Mouse (Mus musculus) neural tube, embryonic 14.5 days (tissue): ENCODE measurements around the gene Hipk1. TPM values are rescaled to one million over a fixed set of nuclear protein-coding genes. Genes with fewer than 3 reads are reported as not detected.

ENCODE experiments used
- ATAC-seq: fragments of 200-750 bp; cut with Nextera tagmentation; 2 replicates; pipeline ENCODE4 v1.8.0; 2017; ENCODE audit warnings: low read depth, mild to moderate bottlenecking, moderate TSS enrichment, moderate library complexity
- H3K27ac ChIP-seq: fragments of 300-500 bp; sonication (generic); 2 replicates; pipeline ENCODE4 v1.5.1; 2014; ENCODE audit warnings: low read depth, mild to moderate bottlenecking, control low read depth, low read length, moderate library complexity, mixed read lengths
- H3K27me3 ChIP-seq: fragments of 300-500 bp; sonication (generic); 2 replicates; pipeline ENCODE4 v1.6.1; 2014; ENCODE audit warnings: low read length; ENCODE audit not compliant: control insufficient read depth, insufficient read depth
- H3K36me3 ChIP-seq: fragments of 300-500 bp; sonication (generic); 2 replicates; pipeline ENCODE4 v1.6.1; 2014; ENCODE audit warnings: low read length, mixed read lengths; ENCODE audit not compliant: control insufficient read depth, insufficient read depth
- H3K4me1 ChIP-seq: fragments of 300-500 bp; sonication (generic); 2 replicates; pipeline ENCODE4 v1.6.1; 2014; ENCODE audit warnings: low read length; ENCODE audit not compliant: control insufficient read depth, insufficient read depth
- H3K4me2 ChIP-seq: fragments of 300-500 bp; sonication (generic); 2 replicates; pipeline ENCODE4 v1.6.1; 2014; ENCODE audit warnings: mild to moderate bottlenecking, low read depth, low read length, control low read depth
- H3K4me3 ChIP-seq: fragments of 300-500 bp; sonication (generic); 2 replicates; pipeline ENCODE4 v1.5.1; 2014; ENCODE audit warnings: low read depth, low read length, control low read depth, mixed read lengths
- H3K9ac ChIP-seq: fragments of 300-500 bp; sonication (generic); replicated peaks from 2 replicates; pipeline ENCODE4 v1.6.1; 2014; ENCODE audit warnings: low read depth, mild to moderate bottlenecking, control low read depth, low read length, mixed read lengths
- H3K9me3 ChIP-seq: fragments of 300-500 bp; sonication (generic); 2 replicates; pipeline ENCODE4 v1.6.1; 2016; ENCODE audit warnings: low read length; ENCODE audit not compliant: control insufficient read depth
- WGBS: fragments of 180-500 bp; shearing (Covaris S2); extraction: QIAGEN DNeasy Blood & Tissue Kit; methylation state at CpG from one replicate; pipeline ENCODE4 v1.1.7; 2014; 5-methylcytosine and 5-hydroxymethylcytosine counted together
- polyA plus RNA-seq: library from polyadenylated mRNA; unstranded; fragments of >200 nt; fragmentation: Nextera tagmentation; extraction: Ambion mirVana; gene quantifications from 2 replicates; pipeline ENCODE4 v1.2.1, GENCODE M21; 2014

Hipk1 gene
- polyA plus RNA-seq, 1 experiment from 2014 or later, result 17.9 TPM

DNA sequence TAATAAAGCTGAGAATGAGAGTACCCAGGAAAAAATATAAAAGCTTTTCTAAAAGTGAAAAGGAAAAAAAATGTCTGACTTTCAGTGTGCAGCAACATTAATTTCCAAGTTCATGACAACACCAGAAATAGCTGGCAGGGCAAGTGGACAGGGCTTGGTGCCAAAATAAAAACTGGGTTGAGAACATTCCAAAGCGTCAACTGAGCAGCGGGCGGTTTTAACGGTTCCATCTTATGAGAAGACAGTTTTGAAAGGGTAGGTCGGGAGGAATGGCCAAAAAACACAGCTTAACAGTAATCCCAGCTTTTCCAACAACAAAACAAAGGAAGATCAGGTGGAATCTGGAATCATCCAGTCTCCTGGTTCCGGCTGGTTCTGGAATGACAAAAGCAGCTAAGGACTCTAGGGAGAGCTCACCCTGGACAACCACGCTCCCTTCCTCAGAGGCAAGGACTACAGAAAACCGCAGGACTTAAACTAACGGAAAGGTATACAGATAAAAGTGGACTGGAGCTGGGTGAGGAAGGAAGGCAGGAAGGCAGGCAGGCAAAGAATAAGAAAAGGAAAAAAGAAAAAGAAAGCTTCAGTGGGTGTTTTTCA, 19.7 kb downstream of the Hipk1 start:
- Histone ChIP-seq H3K4me1 (no peaks in the 10 kb centered on the region), H3K4me3 (no peak overlapping the region), H3K27ac (no peak overlapping the region), H3K4me2 (no peak overlapping the region), H3K9me3 (no peaks in the 10 kb centered on the region), H3K27me3 (no peaks in the 10 kb centered on the region), H3K9ac (no peak overlapping the region), H3K36me3 (peaks cover 7% of the 10 kb centered on the region)
- no peak for ATAC-seq
- WGBS, result 77% methylated on average over 9 of the region's 9 CpGs

- ATAC-seq, result no peak
- no peak overlapping the region for H3K4me2 ChIP-seq
- H3K4me1 ChIP-seq, result no peaks in the 10 kb centered on the region
- WGBS, result 58% methylated on average over 3 of the region's 3 CpGs
- H3K9ac ChIP-seq, result no peak overlapping the region
- peaks cover 24% of the 10 kb centered on the region for H3K36me3 ChIP-seq
- H3K27ac ChIP-seq, result no peak overlapping the region
- H3K9me3 ChIP-seq, result no peaks in the 10 kb centered on the region
- H3K27me3 ChIP-seq, result no peaks in the 10 kb centered on the region
- H3K4me3 ChIP-seq, result no peak overlapping the region
Measured at GRCm38 (mm10) chr3:103766789-103767188, 24.6 kb downstream of the Hipk1 start.

DNA sequence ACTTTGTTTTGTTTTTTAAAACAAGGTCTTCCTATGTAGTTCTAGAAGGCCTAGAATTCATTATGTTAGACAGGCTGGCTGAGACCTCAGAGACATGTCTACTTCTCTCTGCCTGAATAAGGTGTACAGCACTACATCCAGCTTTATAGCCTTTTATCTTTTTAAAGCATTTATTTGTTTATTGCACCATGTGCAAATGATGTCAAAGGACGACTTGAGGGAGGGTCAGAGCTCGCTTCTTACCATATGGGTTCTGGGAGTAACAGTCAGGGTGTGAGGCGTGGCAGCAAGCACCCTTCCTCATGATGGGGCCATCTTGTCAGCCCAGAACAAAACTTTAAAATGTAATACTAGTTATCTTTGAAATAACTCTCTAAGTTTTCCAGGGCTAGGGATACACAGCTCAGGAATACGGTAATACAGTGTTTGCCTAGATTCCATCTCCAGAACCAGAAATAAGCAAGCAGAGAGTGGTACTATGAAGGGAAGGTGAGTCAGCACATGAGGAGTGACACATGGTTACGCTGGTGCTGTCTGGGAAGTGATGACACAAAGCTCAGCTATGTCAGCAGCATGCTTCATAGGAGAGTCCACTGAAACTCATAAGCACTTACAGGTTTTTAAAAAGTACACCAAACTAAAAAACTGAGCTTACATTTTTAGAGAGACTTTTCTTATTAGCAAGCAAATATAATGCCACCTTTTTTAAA, 31.9 kb downstream of the Hipk1 start:
- Histone ChIP-seq H3K27ac (no peak overlapping the region), H3K4me2 (no peak overlapping the region), H3K9ac (no peak overlapping the region), H3K36me3 (peaks cover 51% of the 10 kb centered on the region), H3K4me1 (no peaks in the 10 kb centered on the region), H3K4me3 (no peak overlapping the region), H3K9me3 (no peaks in the 10 kb centered on the region), H3K27me3 (no peaks in the 10 kb centered on the region)
- no peak for ATAC-seq
- WGBS, result 76% methylated on average over 5 of the region's 5 CpGs

DNA sequence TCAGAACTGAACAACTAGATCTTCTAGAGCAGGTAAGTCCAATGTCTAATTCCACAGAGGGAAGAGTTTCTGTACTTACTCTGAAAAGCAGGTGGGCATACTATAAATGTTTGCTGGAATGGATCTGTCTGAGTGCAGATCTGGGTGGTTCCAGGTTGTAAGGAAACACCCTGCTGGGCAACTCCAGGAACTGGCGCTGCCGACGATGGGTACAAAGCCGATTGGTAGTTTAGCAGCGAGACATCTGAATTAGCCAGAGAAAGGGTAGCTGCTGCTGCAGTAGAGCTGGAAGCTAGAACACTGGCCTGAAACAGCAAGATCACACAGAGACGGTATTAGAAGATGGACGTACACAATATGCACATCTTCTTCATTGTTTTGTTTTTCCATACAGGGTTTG, 32.9 kb downstream of the Hipk1 start:
- H3K9ac ChIP-seq, result no peak overlapping the region

GRCm38 (mm10) chr3:103756920-103757319, 34.4 kb downstream of the Hipk1 start:
- Histone ChIP-seq H3K9me3 (no peaks in the 10 kb centered on the region), H3K27ac (no peak overlapping the region), H3K36me3 (peaks cover 55% of the 10 kb centered on the region), H3K9ac (no peak overlapping the region), H3K4me1 (no peaks in the 10 kb centered on the region), H3K4me3 (no peak overlapping the region), H3K27me3 (no peaks in the 10 kb centered on the region), H3K4me2 (no peak overlapping the region)
- WGBS, result 98% methylated on average over 2 of the region's 2 CpGs
- ATAC-seq, result no peak

More for the DNA sequence above, 32.9 kb downstream of the Hipk1 start:
- 65% methylated on average over 7 of the region's 7 CpGs for WGBS
- H3K4me2 ChIP-seq, result no peak overlapping the region
- no peaks in the 10 kb centered on the region for H3K27me3 ChIP-seq
- no peaks in the 10 kb centered on the region for H3K9me3 ChIP-seq
- H3K4me1 ChIP-seq, result no peaks in the 10 kb centered on the region
- no peak for ATAC-seq
- H3K36me3 ChIP-seq, result peaks cover 54% of the 10 kb centered on the region
- no peak overlapping the region for H3K27ac ChIP-seq
- no peak overlapping the region for H3K4me3 ChIP-seq

DNA sequence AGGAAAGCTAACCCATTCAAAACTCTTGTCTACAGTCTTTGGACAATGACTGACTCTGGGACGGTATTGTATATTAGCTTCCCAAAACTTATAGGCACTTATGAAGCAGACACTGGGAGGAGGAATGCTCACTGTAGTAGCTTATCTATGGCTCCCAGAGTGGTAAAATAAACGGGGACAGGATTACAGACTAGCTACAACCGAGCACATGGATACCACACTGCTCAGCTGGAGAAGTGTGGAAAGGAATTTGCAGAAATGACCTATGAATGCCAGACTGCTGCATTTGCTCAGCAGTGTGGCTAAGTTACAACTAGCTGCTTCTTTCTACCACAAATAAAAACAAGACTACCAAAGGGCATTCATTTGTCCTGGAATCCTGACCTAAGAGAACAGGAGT, 36.0 kb downstream of the Hipk1 start:
- Histone ChIP-seq H3K4me2 (no peak overlapping the region), H3K9ac (no peak overlapping the region), H3K4me3 (no peak overlapping the region), H3K27ac (no peak overlapping the region), H3K4me1 (no peaks in the 10 kb centered on the region), H3K27me3 (no peaks in the 10 kb centered on the region), H3K36me3 (peaks cover 60% of the 10 kb centered on the region), H3K9me3 (no peaks in the 10 kb centered on the region)
- WGBS, result 89% methylated on average over 3 of the region's 3 CpGs
- no peak for ATAC-seq

GRCm38 (mm10) chr3:103751558-103751957, 39.8 kb downstream of the Hipk1 start:
- Histone ChIP-seq H3K27me3 (no peaks in the 10 kb centered on the region), H3K4me1 (no peaks in the 10 kb centered on the region), H3K27ac (no peak overlapping the region), H3K9me3 (no peaks in the 10 kb centered on the region), H3K9ac (no peak overlapping the region), H3K36me3 (peaks cover 62% of the 10 kb centered on the region), H3K4me2 (no peak overlapping the region), H3K4me3 (no peak overlapping the region)
- ATAC-seq, result no peak
- WGBS, result 93% methylated on average over 2 of the region's 2 CpGs

- no peaks in the 10 kb centered on the region for H3K27me3 ChIP-seq
- ATAC-seq, result no peak
- H3K36me3 ChIP-seq, result peaks cover 66% of the 10 kb centered on the region
- no peak overlapping the region for H3K9ac ChIP-seq
- no peaks in the 10 kb centered on the region for H3K9me3 ChIP-seq
- H3K27ac ChIP-seq, result no peak overlapping the region
- H3K4me2 ChIP-seq, result no peak overlapping the region
- no peak overlapping the region for H3K4me3 ChIP-seq
- H3K4me1 ChIP-seq, result no peaks in the 10 kb centered on the region
- 77% methylated on average over 5 of the region's 5 CpGs for WGBS
Measured at GRCm38 (mm10) chr3:103746711-103747110, 44.7 kb downstream of the Hipk1 start.

DNA sequence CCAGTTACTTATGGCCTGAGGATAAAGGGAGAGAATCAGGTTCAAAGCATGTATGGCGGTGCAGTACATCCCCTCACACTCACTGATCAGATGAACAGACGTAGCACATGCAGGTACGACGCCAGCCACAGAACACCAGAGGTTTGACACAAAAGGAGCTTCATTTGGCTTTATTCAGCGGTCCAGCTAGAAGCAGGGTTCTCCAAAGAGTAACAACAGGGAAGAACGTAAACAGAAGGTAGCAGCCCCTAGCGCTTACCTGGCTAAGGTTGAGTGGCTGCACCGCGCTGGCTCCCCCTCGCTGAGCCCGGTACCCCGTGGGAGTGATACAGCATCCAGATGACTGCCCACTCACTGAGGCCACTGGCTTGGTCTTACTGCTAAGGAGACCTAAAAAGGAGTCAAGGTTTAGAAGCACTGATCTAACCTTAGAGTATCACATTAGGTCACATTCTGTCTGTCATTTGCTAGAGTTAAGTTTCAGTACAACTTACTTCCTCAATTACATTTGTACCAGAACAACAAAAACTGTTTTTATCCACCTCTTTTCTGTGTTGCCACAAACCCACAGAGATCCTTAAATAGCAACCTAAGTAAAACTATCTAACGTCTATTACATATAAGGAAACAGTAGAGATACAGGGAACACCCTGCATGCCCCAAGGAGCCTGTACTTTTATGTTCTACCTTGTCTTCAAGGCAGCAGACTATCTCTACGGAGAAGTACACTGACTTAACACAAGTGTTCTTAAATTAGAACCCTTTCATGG, 46.2 kb downstream of the Hipk1 start:
- Histone ChIP-seq H3K4me3 (no peak overlapping the region), H3K9ac (no peak overlapping the region), H3K4me1 (no peaks in the 10 kb centered on the region), H3K36me3 (peaks cover 57% of the 10 kb centered on the region), H3K9me3 (no peaks in the 10 kb centered on the region), H3K4me2 (no peak overlapping the region), H3K27me3 (no peaks in the 10 kb centered on the region), H3K27ac (no peak overlapping the region)
- WGBS, result 79% methylated on average over 14 of the region's 14 CpGs
- no peak for ATAC-seq
